Mouse (Mus musculus): ENCODE data around the gene Cilp2. TPM values are rescaled to one million over a fixed set of nuclear protein-coding genes. Genes with fewer than 3 reads are reported as not detected.

Gene Cilp2
- total RNA-seq, 2 experiments from 2014 or later: not detected

DNA sequence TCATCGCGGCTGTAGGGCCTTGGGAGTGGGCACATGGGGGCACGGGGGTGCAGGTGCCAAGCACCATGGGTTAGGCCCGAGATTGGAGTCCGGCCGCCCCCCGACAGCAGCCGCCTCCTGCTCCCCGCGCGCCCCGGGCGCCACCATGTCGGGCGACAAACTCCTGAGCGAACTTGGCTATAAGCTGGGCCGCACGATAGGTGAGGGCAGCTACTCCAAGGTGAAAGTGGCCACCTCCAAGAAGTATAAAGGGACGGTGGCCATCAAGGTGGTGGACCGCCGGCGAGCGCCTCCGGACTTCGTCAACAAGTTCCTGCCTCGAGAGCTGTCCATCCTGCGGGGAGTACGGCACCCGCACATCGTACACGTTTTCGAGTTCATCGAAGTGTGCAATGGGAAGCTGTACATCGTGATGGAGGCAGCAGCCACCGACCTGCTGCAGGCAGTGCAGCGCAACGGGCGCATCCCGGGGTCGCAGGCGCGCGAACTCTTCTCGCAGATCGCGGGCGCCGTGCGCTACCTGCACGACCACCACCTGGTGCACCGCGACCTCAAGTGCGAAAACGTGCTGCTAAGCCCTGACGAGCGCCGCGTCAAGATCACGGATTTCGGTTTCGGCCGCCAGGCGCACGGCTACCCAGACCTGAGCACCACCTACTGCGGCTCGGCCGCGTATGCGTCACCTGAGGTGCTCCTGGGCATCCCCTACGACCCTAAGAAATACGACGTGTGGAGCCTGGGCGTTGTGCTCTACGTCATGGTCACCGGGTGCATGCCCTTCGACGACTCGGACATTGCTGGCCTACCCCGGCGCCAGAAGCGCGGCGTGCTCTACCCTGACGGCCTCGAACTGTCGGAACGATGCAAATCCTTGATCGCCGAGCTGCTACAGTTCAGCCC is 14.9 kb upstream of the Cilp2 start, which contains the start of the genes Tssk6, Ndufa13 and Yjefn3:
Tssk6 (plus strand) TSS at position 22 of the 900 bp plus-strand sequence.
Ndufa13 (minus strand) TSS at position 396 of the 900 bp plus-strand sequence.
Yjefn3 (minus strand) TSS at position 550 of the 900 bp plus-strand sequence.
- peak; percentile 14 for ATAC-seq (replicated peaks; ENCODE audit: poor library complexity, severe bottlenecking)

DNA sequence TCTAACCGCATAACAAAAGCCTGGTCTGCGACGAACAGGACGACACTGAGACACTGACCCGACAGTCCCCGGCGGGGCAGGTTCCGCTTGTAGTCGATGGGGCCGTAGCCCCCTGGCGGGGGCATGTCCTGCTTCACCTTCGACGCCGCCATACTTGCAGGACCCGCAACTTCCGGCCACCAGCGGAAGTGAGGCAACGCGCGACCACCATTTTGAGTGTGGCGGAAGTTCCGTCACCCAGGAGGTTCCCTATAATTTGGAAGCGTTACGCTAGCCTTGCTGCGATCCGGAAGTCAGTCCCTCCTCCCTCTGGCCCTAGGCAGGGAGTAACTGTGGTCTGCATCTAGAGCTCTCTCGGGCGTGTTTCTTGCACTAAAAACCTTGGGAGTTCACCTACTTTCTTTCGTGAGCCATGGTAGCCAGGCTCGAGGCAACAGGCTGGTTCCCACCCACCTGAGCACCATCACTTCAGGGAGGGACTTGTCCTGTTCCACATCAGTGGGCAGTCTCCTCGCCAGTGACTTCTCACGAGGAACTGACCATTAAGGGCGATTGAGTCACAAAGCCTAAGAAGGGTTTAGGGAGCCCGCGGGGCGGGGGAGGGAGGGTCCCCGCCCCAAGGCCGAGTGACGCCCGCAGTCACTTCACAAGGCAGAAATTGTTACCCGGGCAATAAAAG is 14.1 kb upstream of the Cilp2 start:
- ATAC-seq (replicated peaks; ENCODE audit: poor library complexity, severe bottlenecking): peak; percentile 75

DNA sequence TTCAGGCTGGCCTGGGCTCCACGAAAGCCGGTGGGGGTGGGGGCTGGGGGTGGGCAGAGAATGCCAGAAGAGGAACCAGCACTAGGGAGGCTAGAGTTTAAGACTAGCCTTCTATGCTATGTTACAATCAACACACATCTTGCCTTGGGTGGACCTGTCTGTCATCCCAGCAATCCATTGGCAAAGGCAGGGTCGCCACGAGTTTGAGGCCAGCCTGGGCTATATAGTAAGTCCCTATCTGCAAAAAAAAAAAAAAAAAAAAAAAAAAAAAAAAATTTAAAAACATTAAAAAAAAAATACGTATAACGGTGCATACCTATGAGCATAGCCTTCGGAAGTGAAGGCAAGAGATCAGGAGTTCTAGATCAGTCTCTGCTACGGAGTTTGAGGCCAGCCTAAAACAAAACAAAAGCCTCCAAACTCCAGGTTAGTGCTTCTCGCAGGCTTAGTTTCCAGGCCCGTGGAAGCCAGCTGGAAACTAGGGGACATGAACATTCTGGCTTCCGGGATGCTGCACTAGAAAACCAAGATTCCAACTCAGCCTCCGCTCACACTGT is 13.5 kb upstream of the Cilp2 start:
- ATAC-seq (replicated peaks; ENCODE audit: poor library complexity, severe bottlenecking): no peak

DNA sequence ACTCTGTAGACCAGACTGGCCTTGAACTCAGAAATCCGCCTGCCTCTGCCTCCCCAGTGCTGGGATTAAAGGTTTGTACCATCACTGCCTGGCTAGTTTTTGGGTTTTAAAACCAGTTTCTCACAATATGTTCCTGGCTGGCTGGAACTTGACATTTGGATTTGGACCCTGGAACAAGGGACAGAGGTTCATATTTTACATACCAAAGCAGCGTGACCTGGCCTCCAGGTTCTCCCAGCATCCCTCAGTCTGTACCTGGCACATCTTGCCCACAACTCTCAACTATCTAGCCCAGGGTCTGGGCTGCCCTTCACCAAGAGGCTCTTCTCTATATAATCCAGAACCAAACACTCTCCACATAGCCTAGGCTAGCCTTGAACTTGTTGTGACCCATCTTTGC is 12.4 kb upstream of the Cilp2 start:
- ATAC-seq (replicated peaks; ENCODE audit: poor library complexity, severe bottlenecking): no peak

DNA sequence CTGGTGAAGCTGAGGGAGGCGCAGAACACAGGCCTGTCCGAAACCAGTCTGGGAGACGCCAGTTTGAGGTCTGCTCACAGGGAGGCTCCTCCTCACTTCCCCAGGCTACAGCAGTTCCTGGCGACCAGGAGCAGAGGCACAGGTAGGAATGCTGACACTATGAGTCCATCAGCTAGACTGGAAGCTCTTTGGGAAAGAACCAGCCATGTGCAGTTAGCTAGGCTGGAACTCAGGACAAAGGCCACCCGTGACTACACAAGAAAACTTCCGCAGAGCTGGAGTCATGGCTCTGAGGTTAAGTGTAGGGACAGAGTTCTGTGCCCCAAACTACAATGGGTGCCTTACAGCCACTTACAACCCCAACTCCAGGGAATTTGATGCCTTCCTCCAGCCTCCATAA is 10.4 kb upstream of the Cilp2 start:
- ATAC-seq (replicated peaks; ENCODE audit: poor library complexity, severe bottlenecking): no peak

GRCm38 (mm10) chr8:69895772-69896451 is 8.4 kb upstream of the Cilp2 start:
- ATAC-seq (replicated peaks; ENCODE audit: poor library complexity, severe bottlenecking): no peak

- ATAC-seq (replicated peaks; ENCODE audit: poor library complexity, severe bottlenecking): no peak
Observed at GRCm38 (mm10) chr8:69894836-69895332, 7.4 kb upstream of the Cilp2 start.

GRCm38 (mm10) chr8:69893863-69894262 is 6.4 kb upstream of the Cilp2 start:
- ATAC-seq (replicated peaks; ENCODE audit: poor library complexity, severe bottlenecking): peak; percentile 49

GRCm38 (mm10) chr8:69890813-69891241 is 3.3 kb upstream of the Cilp2 start:
- no peak for ATAC-seq (replicated peaks; ENCODE audit: poor library complexity, severe bottlenecking)

GRCm38 (mm10) chr8:69888902-69889301 is 1.4 kb upstream of the Cilp2 start:
- ATAC-seq (replicated peaks; ENCODE audit: poor library complexity, severe bottlenecking): no peak

- ATAC-seq (replicated peaks; ENCODE audit: poor library complexity, severe bottlenecking): peak; percentile 15
Observed at GRCm38 (mm10) chr8:69888244-69888866, 868 bp upstream of the Cilp2 start.

DNA sequence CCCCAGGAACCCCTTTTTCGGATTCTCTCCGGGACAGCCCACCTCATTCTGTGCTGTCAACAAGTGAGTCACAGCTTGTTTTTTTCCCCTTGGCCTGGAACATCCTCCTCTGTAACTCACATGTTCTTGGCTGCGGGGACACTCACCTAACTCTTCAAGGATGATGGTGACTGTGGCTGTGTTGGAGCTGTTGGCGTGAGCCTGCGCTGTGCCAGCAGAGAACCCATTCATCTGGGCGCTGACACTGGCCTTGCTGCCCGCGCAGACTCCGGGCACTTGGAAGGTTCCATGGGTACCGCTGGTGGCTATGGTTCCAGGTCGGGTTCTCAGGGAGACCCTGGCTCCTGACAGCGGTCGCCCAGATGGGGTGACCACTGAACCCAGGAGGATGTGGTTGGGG is 3.3 kb downstream of the Cilp2 start:
- no peak for ATAC-seq (replicated peaks; ENCODE audit: poor library complexity, severe bottlenecking)

- no peak for ATAC-seq (replicated peaks; ENCODE audit: poor library complexity, severe bottlenecking)
Observed at GRCm38 (mm10) chr8:69882833-69883600, 4.5 kb downstream of the Cilp2 start.

GRCm38 (mm10) chr8:69882021-69882756 is 5.3 kb downstream of the Cilp2 start:
- ATAC-seq (replicated peaks; ENCODE audit: poor library complexity, severe bottlenecking): 0 out of 2 replicates have a peak, but pooled peaks have one; percentile 12

DNA sequence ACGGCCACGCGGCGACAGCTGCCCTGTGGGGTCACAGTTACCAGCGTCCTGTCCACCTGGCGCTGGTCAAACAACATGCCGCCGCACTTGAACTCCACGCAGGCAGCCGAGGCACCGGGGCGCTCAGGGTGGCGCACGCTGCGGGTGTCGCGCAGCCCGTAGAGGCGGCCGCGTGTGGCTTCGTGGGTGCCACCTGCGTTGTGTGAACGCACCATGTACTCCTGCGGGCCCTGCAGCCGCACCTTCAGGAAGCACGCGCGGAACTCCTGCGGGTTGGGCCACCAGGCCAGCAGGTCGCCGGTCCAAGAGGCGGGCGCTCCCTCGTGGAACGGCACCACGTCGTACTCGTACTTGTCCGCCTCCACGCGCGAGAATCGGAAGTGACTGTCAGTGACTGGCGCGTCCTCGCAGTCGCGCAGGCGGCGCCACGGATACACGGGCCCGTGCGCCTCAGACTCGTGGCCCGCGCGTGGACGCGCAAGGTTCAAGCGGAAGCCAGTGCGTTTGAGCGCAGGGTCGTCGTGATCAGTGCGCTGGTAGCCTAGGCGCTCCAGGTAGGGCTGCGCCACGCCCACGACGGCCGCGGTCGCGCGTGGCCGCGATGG is 6.1 kb downstream of the Cilp2 start:
- no peak for ATAC-seq (replicated peaks; ENCODE audit: poor library complexity, severe bottlenecking)

GRCm38 (mm10) chr8:69880841-69881240 is 6.6 kb downstream of the Cilp2 start:
- ATAC-seq (replicated peaks; ENCODE audit: poor library complexity, severe bottlenecking): no peak

GRCm38 (mm10) chr8:69879678-69880077 is 7.8 kb downstream of the Cilp2 start:
- no peak for ATAC-seq (replicated peaks; ENCODE audit: poor library complexity, severe bottlenecking)

GRCm38 (mm10) chr8:69877992-69878391 is 9.5 kb downstream of the Cilp2 start:
- no peak for ATAC-seq (replicated peaks; ENCODE audit: poor library complexity, severe bottlenecking)

Data from granulocyte monocyte progenitor cell, adult 5-6 weeks (primary cell).